Mouse (Mus musculus) megakaryocyte, adult 5-6 weeks (primary cell): ENCODE data around the gene Lrrc25. TPM values are rescaled to one million over a fixed set of nuclear protein-coding genes. Genes with fewer than 3 reads are reported as not detected.

Experiments
- ATAC-seq: 2 replicates; pipeline ENCODE4 v1.8.0; 2016; ENCODE audit warnings: mild to moderate bottlenecking, inconsistent platforms; ENCODE audit not compliant: poor library complexity, severe bottlenecking
- total RNA-seq, 2 experiments: library from RNA; stranded (forward) in 1 of 2; stranded (reverse) in 1 of 2; fragments of 153-499, 151-499 nt in 1 of 2; fragments of 221-1000, 200-1000 nt in 1 of 2; gene quantifications; 2 replicates each; pipeline versions ENCODE4 v1.2.3 to v1.2.4; 2015 to 2017

Gene Lrrc25
- total RNA-seq, 2 experiments from 2014 or later: 29.3 to 62.2 TPM

DNA sequence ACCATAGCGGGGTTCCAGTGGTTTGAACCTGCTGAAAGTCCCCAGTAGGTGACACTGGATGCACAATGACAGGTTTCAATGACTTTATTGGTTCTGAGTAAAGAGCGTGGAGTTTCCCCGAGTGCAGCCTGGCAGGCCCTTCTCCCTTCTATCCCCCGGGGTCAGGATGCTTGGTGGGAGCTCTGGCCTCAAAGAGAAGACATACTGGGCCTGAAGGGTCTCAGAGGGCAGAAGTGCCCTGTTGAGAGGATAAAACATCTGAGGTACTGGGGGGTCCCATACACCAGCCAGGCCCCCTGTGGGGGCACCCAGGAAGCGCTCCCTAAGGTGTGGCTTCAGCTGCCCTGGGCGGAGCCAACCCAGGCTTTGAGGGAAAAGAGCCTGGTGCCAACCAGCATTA lies 30.4 kb downstream of the Lrrc25 start:
- ATAC-seq: no peak

GRCm38 (mm10) chr8:70646775-70647174 lies 30.8 kb downstream of the Lrrc25 start:
- ATAC-seq: no peak

DNA sequence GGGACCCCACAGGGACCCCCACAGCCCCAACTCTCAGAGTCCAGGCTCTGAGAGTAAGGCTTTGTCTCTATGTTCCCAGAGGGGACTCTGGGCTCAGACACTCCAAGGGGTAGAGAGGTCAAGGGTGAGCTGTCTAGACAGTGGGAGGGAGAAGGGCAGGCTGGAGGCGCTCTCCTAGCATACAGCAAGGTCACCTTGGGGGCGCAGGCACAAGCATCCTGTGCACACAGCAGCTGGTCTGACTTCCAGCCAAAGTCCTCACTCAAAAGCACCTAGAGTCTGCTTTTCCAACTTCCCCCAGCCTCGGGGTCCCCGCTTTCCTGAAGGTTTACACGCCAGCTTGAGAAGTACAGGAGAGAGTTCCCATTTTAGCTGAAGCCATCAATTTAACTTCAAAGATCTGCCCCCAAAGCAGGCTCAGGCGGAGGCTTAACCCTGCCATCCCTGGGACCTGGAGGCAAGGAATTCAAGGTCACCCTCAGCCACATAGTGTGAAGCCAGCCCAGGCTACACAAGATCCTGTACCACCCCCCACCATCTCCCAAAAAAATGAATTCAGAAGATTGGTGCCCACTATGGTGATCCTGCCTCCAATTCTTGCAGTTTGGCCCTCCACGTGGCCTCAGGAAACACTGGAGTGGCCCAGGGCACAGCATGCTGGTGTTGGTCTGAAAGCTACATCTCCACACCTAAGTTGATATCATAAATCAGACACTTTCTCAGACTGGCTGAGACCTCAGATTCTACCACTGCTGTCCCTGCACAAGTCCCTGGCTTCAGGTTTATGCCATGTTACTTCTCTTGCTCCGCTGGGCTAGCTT lies 31.6 kb downstream of the Lrrc25 start:
- no peak for ATAC-seq

GRCm38 (mm10) chr8:70648164-70648442 lies 32.1 kb downstream of the Lrrc25 start:
- ATAC-seq: no peak

DNA sequence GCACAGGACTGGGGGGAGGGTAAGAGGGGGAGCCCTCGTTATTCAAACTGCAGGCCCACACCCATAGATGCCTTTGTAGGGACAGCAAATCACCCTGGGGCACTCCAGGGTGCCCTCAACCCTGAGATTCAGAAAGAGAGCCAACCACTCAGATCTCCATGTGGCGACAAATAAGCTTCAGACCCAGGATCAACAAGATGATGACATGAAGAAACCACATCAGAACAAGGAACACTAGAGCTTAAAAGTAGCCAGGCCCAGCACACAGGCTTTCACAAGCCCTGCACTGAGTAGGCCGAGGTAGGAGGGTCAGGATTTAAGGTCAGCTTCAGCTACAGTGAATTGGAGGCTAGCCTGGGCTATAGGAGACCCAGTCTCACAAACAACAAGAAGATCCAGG lies 33.0 kb downstream of the Lrrc25 start:
- no peak for ATAC-seq

DNA sequence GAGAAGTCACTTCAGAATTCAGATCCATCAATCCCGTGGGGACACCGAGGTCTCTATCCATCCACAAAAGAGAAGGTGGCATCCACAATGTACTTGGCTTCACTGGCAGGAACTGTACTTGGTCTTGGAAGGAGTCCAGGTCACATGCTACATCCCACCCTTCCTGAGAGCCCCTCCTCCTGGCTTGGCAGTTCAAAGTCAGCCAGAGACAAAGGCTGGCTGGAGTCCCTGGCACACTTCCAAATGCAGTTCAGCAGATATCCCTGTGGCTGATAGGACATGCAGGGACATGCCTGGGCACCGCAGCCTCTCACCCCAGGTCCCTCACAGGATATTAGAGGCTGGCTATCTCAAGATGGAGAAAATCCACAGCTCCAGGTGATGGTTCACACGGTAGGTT lies 33.4 kb downstream of the Lrrc25 start:
- no peak for ATAC-seq

DNA sequence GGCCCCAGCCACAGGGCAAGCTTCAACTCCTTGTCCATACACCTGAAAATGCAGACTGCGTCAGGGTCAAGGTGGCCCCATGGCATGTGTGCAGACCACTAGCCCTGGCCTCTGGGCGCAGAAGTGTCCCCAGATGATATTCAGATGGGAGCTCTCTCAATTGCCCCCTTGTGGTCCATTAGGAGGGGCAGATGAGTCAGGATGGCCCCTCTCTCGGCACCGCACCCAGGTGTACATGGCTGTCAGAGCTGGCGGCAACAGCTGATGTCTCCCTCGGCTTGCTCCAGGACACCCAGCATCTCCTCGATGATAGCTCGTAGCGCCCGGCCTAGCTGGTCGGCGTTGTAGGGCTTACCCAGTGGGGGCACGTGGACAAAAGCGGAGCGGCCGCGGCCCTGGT lies 34.4 kb downstream of the Lrrc25 start:
- no peak for ATAC-seq

- ATAC-seq: peak; percentile 89
These were observed 37.3 kb downstream of the Lrrc25 start for GRCm38 (mm10) chr8:70653226-70653625.

DNA sequence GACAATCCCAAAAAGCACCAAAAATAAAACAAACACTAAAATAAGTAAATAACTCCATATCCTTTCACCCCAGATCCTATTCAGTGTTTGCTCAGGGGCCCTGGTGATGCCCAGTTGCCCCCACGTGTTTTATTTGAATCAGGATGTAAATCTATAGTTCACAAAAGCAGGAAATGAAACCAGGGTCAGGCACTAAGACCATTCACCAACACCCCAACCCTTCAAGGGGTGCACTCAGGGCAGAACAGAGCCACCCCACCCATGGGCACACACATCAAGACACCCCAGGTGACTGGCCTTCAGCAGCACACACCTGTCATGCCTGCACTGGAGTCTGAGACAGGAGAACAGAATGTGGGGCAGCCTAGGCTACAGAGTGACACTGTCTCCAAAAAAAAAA lies 38.2 kb downstream of the Lrrc25 start:
- peak; percentile 51 for ATAC-seq

- ATAC-seq: no peak
These were observed 39.5 kb downstream of the Lrrc25 start for GRCm38 (mm10) chr8:70655469-70655868.

- ATAC-seq: no peak
These were observed 40.3 kb downstream of the Lrrc25 start for GRCm38 (mm10) chr8:70656193-70656790.

GRCm38 (mm10) chr8:70657214-70657613 lies 41.3 kb downstream of the Lrrc25 start:
- ATAC-seq: no peak

GRCm38 (mm10) chr8:70657739-70658138 lies 41.8 kb downstream of the Lrrc25 start:
- ATAC-seq: no peak

GRCm38 (mm10) chr8:70658897-70659603 lies 43.1 kb downstream of the Lrrc25 start:
- peak; percentile 47 for ATAC-seq

DNA sequence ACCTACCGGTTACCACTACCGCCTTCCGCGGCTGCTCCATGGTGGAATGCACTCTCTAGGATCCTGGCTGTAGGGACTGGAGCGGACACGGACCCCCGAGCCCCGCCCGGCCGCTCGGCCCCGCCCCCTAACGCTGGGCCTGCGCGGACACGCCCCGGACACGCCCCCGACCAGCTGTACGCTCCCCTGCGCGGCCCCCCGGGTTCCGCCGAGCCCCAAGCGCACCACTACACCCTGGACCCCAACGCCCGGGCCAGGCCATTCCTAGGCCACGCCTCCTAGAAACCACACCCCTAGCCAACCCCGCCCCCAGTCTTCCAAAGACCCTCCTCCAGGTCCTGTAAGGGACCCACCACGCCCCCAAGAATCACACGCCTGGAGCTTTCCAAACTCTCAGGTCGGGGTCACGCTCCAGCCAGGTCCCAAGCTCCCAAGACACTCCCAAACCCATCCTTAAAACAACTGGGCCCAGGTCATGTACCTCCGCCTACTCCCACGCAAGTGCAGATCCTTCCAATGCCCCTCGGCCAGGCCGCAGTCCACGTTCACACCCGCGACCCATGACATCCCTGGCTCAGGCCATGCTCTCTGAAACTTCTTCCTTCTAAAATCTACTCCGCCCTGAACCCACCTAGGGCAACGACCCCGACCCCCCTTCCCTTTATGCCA lies 43.8 kb downstream of the Lrrc25 start:
- ATAC-seq: peak; percentile 81

- ATAC-seq: peak; percentile 37
These were observed 44.3 kb downstream of the Lrrc25 start, which contains the start of gene Pgpep1 for GRCm38 (mm10) chr8:70660273-70660725. TSS of gene Pgpep1 (minus strand) at chr8:70660388.

- no peak for ATAC-seq
These were observed 47.7 kb downstream of the Lrrc25 start for GRCm38 (mm10) chr8:70663691-70664090.

GRCm38 (mm10) chr8:70664631-70665030 lies 48.7 kb downstream of the Lrrc25 start:
- ATAC-seq: no peak

- ATAC-seq: no peak
These were observed 49.6 kb downstream of the Lrrc25 start for GRCm38 (mm10) chr8:70665599-70665998.

- ATAC-seq: no peak
These were observed 51.1 kb downstream of the Lrrc25 start for GRCm38 (mm10) chr8:70667071-70667470.
